Mouse (Mus musculus) effector memory CD4-positive, alpha-beta T cell, adult 5 months (primary cell): ENCODE data around the gene Srrm1. TPM values are rescaled to one million over a fixed set of nuclear protein-coding genes. Genes with fewer than 3 reads are reported as not detected.

Experiments
- polyA plus RNA-seq: library from polyadenylated mRNA; unstranded; fragments of 100-300 nt; shearing (Covaris generic); gene quantifications from one replicate; pipeline ENCODE4 v1.2.1, GENCODE M21; 2017

Gene Srrm1
- polyA plus RNA-seq, result 250 TPM

GRCm38 (mm10) chr4:135353066-135353793 is at the start of gene Srrm1:
Gene Srrm1, minus strand, starts transcription at chr4:135353321.

DNA sequence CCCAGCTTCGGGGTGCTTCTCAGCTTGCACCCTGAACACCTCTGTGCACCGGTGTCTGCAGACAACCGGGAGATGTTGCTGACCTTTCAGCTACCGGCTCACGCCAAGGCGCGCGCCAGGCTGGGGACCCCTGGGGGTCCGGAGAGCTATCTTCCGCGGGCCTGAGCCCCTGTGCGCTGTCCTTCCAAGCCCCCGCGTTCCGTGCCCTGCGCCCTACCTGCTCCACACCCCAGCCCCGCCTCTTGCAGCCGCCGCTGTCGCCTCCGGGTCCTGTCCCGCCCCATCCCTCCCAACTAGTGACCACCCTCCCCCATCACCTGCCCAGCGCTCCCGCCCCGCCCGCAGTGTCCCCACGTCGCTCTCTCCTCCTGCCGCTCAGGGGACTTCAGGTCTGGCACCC is 44.9 kb upstream of the Srrm1 start, which contains the start of gene Ncmap:
TSS of gene Ncmap (minus strand) at position 237 of the 400 bp plus-strand sequence.

GRCm38 (mm10) chr4:135272640-135273306 is 80.3 kb downstream of the Srrm1 start, which contains the start of gene Clic4:
Gene Clic4, minus strand, starts transcription at chr4:135272814.

Other genes starting within 250 kb of the Srrm1 start
- gene Runx3, start 232.7 kb downstream of the Srrm1 start, polyA plus RNA-seq, result 55.3 TPM
- gene Clic4, start 80.5 kb downstream of the Srrm1 start, polyA plus RNA-seq, result 31.1 TPM
- 0.90 TPM for gene Ncmap, start 44.9 kb upstream of the Srrm1 start, polyA plus RNA-seq
- gene Rcan3, start 80.5 kb upstream of the Srrm1 start, polyA plus RNA-seq, result 19.7 TPM
- not detected for gene Stpg1, start 141.5 kb upstream of the Srrm1 start, polyA plus RNA-seq
- gene Nipal3, start 141.7 kb upstream of the Srrm1 start, polyA plus RNA-seq, result 13.7 TPM
- not detected for gene Grhl3, start 220.3 kb upstream of the Srrm1 start, polyA plus RNA-seq